Mouse (Mus musculus): Measurements from ENCODE around the gene Vmn1r116. TPM values are rescaled to one million over a fixed set of nuclear protein-coding genes. Genes with fewer than 3 reads are reported as not detected.
"Not testable (repeated sequence)": the region's sequence is repeated elsewhere in the genome, so short reads cannot be mapped to it uniquely, and the experiment has no call there.

Gene Vmn1r116
- not detected for polyA plus RNA-seq (2021)

GRCm38 (mm10) chr7:20871956-20872355, at the start of gene Vmn1r116:
TSS of gene Vmn1r116 (plus strand) at chr7:20872256.
- H3K27me3 ChIP-seq; in situ Hi-C loops (cut with MboI; ENCODE audit: low pct_unique_long_range_greater_than_20kb); DNase-seq (ENCODE audit: low read depth, low spot score); CTCF ChIA-PET; ATAC-seq; POLR2A ChIA-PET: not testable (repeated sequence)

DNA sequence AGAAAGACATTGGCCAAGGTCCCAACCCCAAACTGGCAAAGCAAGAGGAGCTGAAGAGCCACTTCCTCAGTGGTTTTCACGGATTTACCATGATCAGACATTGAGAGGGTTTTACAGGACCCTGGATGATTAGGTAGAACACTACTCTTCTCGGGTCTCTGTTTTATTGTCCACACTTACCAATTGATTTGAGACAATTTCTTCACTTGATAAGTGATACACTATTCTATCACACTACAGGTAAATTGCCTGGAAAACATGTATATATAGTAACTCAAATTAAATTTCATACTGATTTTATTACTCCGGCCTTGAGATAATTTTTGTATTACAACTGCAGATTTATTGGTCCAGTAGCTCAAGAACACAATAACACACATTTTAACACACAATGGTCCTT, 27.2 kb upstream of the Vmn1r116 start, which contains the start of gene Vmn1r115:
TSS of gene Vmn1r115 (minus strand) at position 101 of the 400 bp plus-strand sequence.
- ATAC-seq; POLR2A ChIA-PET; in situ Hi-C loops (cut with MboI; ENCODE audit: low pct_unique_long_range_greater_than_20kb); CTCF ChIA-PET; DNase-seq (ENCODE audit: low read depth, low spot score); H3K27me3 ChIP-seq: not testable (repeated sequence)

GRCm38 (mm10) chr7:20884021-20884420, 12.0 kb downstream of the Vmn1r116 start, which contains the start of gene Vmn1r117:
TSS of gene Vmn1r117 (minus strand) at chr7:20884121.
- CTCF ChIA-PET; in situ Hi-C loops (cut with MboI; ENCODE audit: low pct_unique_long_range_greater_than_20kb); DNase-seq (ENCODE audit: low read depth, low spot score); H3K27me3 ChIP-seq; POLR2A ChIA-PET; ATAC-seq: not testable (repeated sequence)

GRCm38 (mm10) chr7:20912247-20912646, 40.2 kb downstream of the Vmn1r116 start, which contains the start of gene Vmn1r118:
TSS of gene Vmn1r118 (minus strand) at chr7:20912347.
- CTCF ChIA-PET; in situ Hi-C loops (cut with MboI; ENCODE audit: low pct_unique_long_range_greater_than_20kb); H3K27me3 ChIP-seq; ATAC-seq; DNase-seq (ENCODE audit: low read depth, low spot score); POLR2A ChIA-PET: not testable (repeated sequence)

Other genes with a start within 250 kb of the Vmn1r116 start
- gene Vmn1r107, start 203.3 kb upstream of the Vmn1r116 start, polyA plus RNA-seq (2021) = not detected
- not detected for gene Vmn1r111, start 169.0 kb upstream of the Vmn1r116 start, polyA plus RNA-seq (2021)
- gene Gm10668, start 141.6 kb upstream of the Vmn1r116 start, polyA plus RNA-seq (2021) = not detected
- gene Vmn1r112, start 101.1 kb upstream of the Vmn1r116 start, polyA plus RNA-seq (2021) = not detected
- gene Vmn1r113, start 85.0 kb upstream of the Vmn1r116 start, polyA plus RNA-seq (2021) = not detected
- gene Vmn1r114, start 60.1 kb upstream of the Vmn1r116 start, polyA plus RNA-seq (2021) = not detected
- gene Vmn1r115, start 27.3 kb upstream of the Vmn1r116 start, polyA plus RNA-seq (2021) = not detected
- gene Vmn1r117, start 11.9 kb downstream of the Vmn1r116 start, polyA plus RNA-seq (2021) = not detected
- not detected for gene Vmn1r118, start 40.1 kb downstream of the Vmn1r116 start, polyA plus RNA-seq (2021)
- gene Vmn1r119, start 140.2 kb downstream of the Vmn1r116 start, polyA plus RNA-seq (2021) = not detected
- gene Vmn1r120, start 181.5 kb downstream of the Vmn1r116 start, polyA plus RNA-seq (2021) = not detected
- not detected for gene Vmn1r121, start 226.3 kb downstream of the Vmn1r116 start, polyA plus RNA-seq (2021)